21 mouse cellular contexts compared by ENCODE assay signal in genomic region chr13:97296281-97296680, GRCm38 (mm10). TPM values are rescaled to one million over a fixed set of nuclear protein-coding genes. Genes with fewer than 3 reads are reported as not detected.
DNase-seq lines count a peak whose midpoint lies in the region; ATAC-seq and TF ChIP-seq lines count a peak whose summit lies in the region.
"Had no signal": no experiment of that assay in that cellular context is flagged by ENCODE, and none has a peak within 500 bp of the region (broad histone marks: within the 10 kb centered on the region; RNA-seq: fewer than 3 reads in every experiment).

No protein-coding gene starts in this region.

- H3K4me1 ChIP-seq in E14TG2a.4 (replicated peaks; ENCODE audit: low read depth, low read length) (peaks cover 78% of the 10 kb centered on the region), ES-E14 (ENCODE audit: control insufficient read depth in 2 of 2, insufficient read depth in 2 of 2, low read length in 2 of 2, poor library complexity in 1 of 2) (peaks cover 22 to 25% of the 10 kb centered on the region in 2 experiments)
- peaks cover 17% of the 10 kb centered on the region for H3K4me1 ChIP-seq in heart, embryonic 12.5 days (replicated peaks)

- no peak for ATAC-seq in heart, embryonic 12.5 days (ENCODE audit: insufficient number of reproducible peaks, low FRiP score)
- no peak for ATAC-seq in CD4-positive, CD25-positive, alpha-beta regulatory T cell, adult 4 months
- ATAC-seq: forebrain, embryonic 13.5 days; hindbrain, postnatal 0 days; midbrain, embryonic 13.5 days had no signal

- 52% methylated on average over 8 of the region's 8 CpGs for WGBS in heart, embryonic 12.5 days

- in situ Hi-C loops in ES-E14 (cut with MboI; ENCODE audit: low sequenced_read_pairs in 2 of 2, unreplicated experiment in 2 of 2) = no loop called here

- H3K4me3 ChIP-seq in E14TG2a.4 (replicated peaks; ENCODE audit: low read length) = peak overlapping the region; percentile 51
- peak overlapping the region; percentile 51 to 62 for H3K4me3 ChIP-seq in ES-E14 (ENCODE audit: insufficient read depth in 1 of 2, low read depth in 1 of 2, low read length in 2 of 2, poor library complexity in 1 of 2, severe bottlenecking in 1 of 2)
- no peak overlapping the region for H3K4me3 ChIP-seq in heart, embryonic 12.5 days
- H3K4me3 ChIP-seq: forebrain, embryonic 13.5 days; liver, embryonic 13.5 days; midbrain, embryonic 13.5 days had no signal

- TF ChIP-seq CTCF in E14TG2a.4 (conservative IDR thresholded peaks at IDR 0.05; ENCODE audit: low read length) = no peak

- peak overlapping the region; percentile 74; the same call in 1 of the 2 replicates for H3K9ac ChIP-seq in ES-E14 (ENCODE audit: insufficient read depth, low read depth, low read length, poor library complexity, severe bottlenecking)
- H3K9ac ChIP-seq in heart, embryonic 12.5 days = no peak overlapping the region
- H3K9ac ChIP-seq: forebrain, embryonic 13.5 days; liver, embryonic 13.5 days; midbrain, embryonic 13.5 days had no signal

- H3K36me3 ChIP-seq in E14TG2a.4 (ENCODE audit: insufficient read depth, low read length) (no peaks in the 10 kb centered on the region), ES-E14 (ENCODE audit: control insufficient read depth, insufficient read depth, low read length, poor library complexity, severe bottlenecking) (no peaks in the 10 kb centered on the region)
- H3K36me3 ChIP-seq in heart, embryonic 12.5 days = no peaks in the 10 kb centered on the region
- H3K36me3 ChIP-seq: liver, embryonic 13.5 days; midbrain, embryonic 13.5 days had no signal

- H3K4me2 ChIP-seq in heart, embryonic 12.5 days = no peak overlapping the region
- H3K4me2 ChIP-seq: forebrain, embryonic 13.5 days; liver, embryonic 13.5 days; midbrain, embryonic 13.5 days had no signal

- H3K9me3 ChIP-seq in E14TG2a.4 (ENCODE audit: low read length) (no peaks in the 10 kb centered on the region), ES-E14 (ENCODE audit: control insufficient read depth, insufficient read depth, low read depth, low read length) (no peaks in the 10 kb centered on the region)
- no peaks in the 10 kb centered on the region for H3K9me3 ChIP-seq in heart, embryonic 12.5 days (replicated peaks)
- H3K9me3 ChIP-seq: forebrain, embryonic 13.5 days; liver, embryonic 13.5 days; midbrain, embryonic 13.5 days had no signal

- no peaks in the 10 kb centered on the region for H3K27me3 ChIP-seq in E14TG2a.4 (ENCODE audit: insufficient read depth, low read length)
- H3K27me3 ChIP-seq in heart, embryonic 12.5 days (replicated peaks) = 0 out of 2 replicates have a peak, but pooled peaks cover 3% of the 10 kb centered on the region
- H3K27me3 ChIP-seq: CH12.LX; forebrain, embryonic 13.5 days; liver, embryonic 13.5 days; midbrain, embryonic 13.5 days had no signal

- peak overlapping the region; percentile 88 for H3K27ac ChIP-seq in ES-E14 (ENCODE audit: insufficient read depth, low read depth, low read length, poor library complexity, severe bottlenecking)
- H3K27ac ChIP-seq in heart, embryonic 12.5 days (ENCODE audit: poor library complexity, severe bottlenecking) = peak overlapping the region; percentile 48
- H3K27ac ChIP-seq: forebrain, embryonic 13.5 days; hindbrain, postnatal 0 days; liver, embryonic 13.5 days; midbrain, embryonic 13.5 days had no signal

- peak; percentile 38 to 48 for DNase-seq in heart, adult 18-20 months
- DNase-seq in heart, postnatal 4 days = no peak
- no peak for DNase-seq in ES-E14 (ENCODE audit: low read depth, low spot score)
- DNase-seq in lung, postnatal 36 days = no peak
- DNase-seq: adrenal gland, adult 2 months; cerebellum, adult 11-12 months; cerebellum, postnatal 10 days; gastrocnemius, postnatal 10 days; kidney, adult 11 months; layer of hippocampus, adult 9-11 months; liver, embryonic 13.5 days; lung, postnatal 14 days; right cerebral cortex, postnatal 14 days; spleen, adult 18-20 months had no signal

TF ChIP-seq in ES-E14, 5 proteins besides CTCF, POLR2A, EP300 and RAD21:
- no peak for TF ChIP-seq ZC3H11A (IDR thresholded peaks at IDR 0.05; ENCODE audit: borderline replicate concordance, low read depth, low read length)

RNA-seq across cellular contexts. Expression of gene Enc1, which starts 55.4 kb away (rescaled TPM):
- 1 to 10 TPM; 7.4 to 8.8 TPM for total RNA-seq in heart, adult 18-20 months (2021)
- 10 to 100 TPM; 14.1 to 15.3 TPM for total RNA-seq in heart, postnatal 4 days (2021)
- 63.1 and 73.6 TPM in 2 replicates for total RNA-seq in ES-E14 (2012; rRNA removed)
- 4.5 and 5.7 TPM in 2 replicates for polyA plus RNA-seq in heart, embryonic 12.5 days (2016; fragmentation: Nextera tagmentation; extraction: Ambion mirVana)
- 1 to 10 TPM; 2.8 to 3.5 TPM for polyA plus RNA-seq in CD4-positive, CD25-positive, alpha-beta regulatory T cell, adult 4 months (2017; shearing (Covaris generic))

Comparison
In these comparisons a context has a peak if more than half of its experiments do, and no peak if none do; other contexts are left out.
1. DNase-seq: peak in heart, adult 18-20 months (2 of 2); none in heart, postnatal 4 days (single experiment), ES-E14 (single experiment) and lung, postnatal 36 days (single experiment).